Mouse (Mus musculus) liver, embryonic 11.5 days (tissue): ENCODE data around the gene Fry. TPM values are rescaled to one million over a fixed set of nuclear protein-coding genes. Genes with fewer than 3 reads are reported as not detected.

Experiments
- ATAC-seq: fragments of 200-750 bp; cut with Nextera tagmentation; replicated peaks from 2 replicates; pipeline ENCODE4 v1.8.0; 2017; ENCODE audit warnings: moderate number of reproducible peaks, mild to moderate bottlenecking, moderate TSS enrichment, moderate library complexity; ENCODE audit not compliant: low FRiP score
- DNase-seq: peaks from one replicate; pipeline ENCODE4 v3.0.0-alpha.2; 2017; ENCODE audit warnings: low spot score
- H3K27ac ChIP-seq: fragments of 300-500 bp; sonication (generic); 2 replicates; pipeline ENCODE4 v1.5.1; 2014; ENCODE audit warnings: mild to moderate bottlenecking, low read depth, low read length, control low read depth
- H3K27me3 ChIP-seq: fragments of 300-500 bp; sonication (generic); replicated peaks from 2 replicates; pipeline ENCODE4 v1.6.1; 2014; ENCODE audit warnings: low read length, mixed read lengths; ENCODE audit not compliant: control insufficient read depth, insufficient read depth
- H3K36me3 ChIP-seq: fragments of 300-500 bp; sonication (generic); 2 replicates; pipeline ENCODE4 v1.6.1; 2014; ENCODE audit warnings: mild to moderate bottlenecking, low read length, moderate library complexity, mixed read lengths; ENCODE audit not compliant: control insufficient read depth, insufficient read depth
- H3K4me1 ChIP-seq: fragments of 300-500 bp; sonication (generic); replicated peaks from 2 replicates; pipeline ENCODE4 v1.6.1; 2014; ENCODE audit warnings: low read length, mixed read lengths; ENCODE audit not compliant: control insufficient read depth, insufficient read depth
- H3K4me2 ChIP-seq: fragments of 300-500 bp; sonication (generic); 2 replicates; pipeline ENCODE4 v1.6.1; 2014; ENCODE audit warnings: mild to moderate bottlenecking, control low read depth, moderate library complexity
- H3K4me3 ChIP-seq: fragments of 300-500 bp; sonication (generic); 2 replicates; pipeline ENCODE4 v1.5.1; 2014; ENCODE audit warnings: low read depth, low read length, control low read depth
- H3K9ac ChIP-seq: fragments of 300-500 bp; sonication (generic); 2 replicates; pipeline ENCODE4 v1.6.1; 2014; ENCODE audit warnings: low read depth, low read length, control low read depth
- H3K9me3 ChIP-seq: fragments of 300-500 bp; sonication (generic); 2 replicates; pipeline ENCODE4 v1.6.1; 2016; ENCODE audit warnings: low read length, inconsistent platforms, mixed read lengths; ENCODE audit not compliant: control insufficient read depth
- WGBS: fragments of 180-500 bp; shearing (Covaris S2); extraction: QIAGEN DNeasy Blood & Tissue Kit; methylation state at CpG from one replicate; pipeline ENCODE4 v1.1.7; 2014; 5-methylcytosine and 5-hydroxymethylcytosine counted together
- polyA plus RNA-seq: library from polyadenylated mRNA; unstranded; fragments of >200 nt; fragmentation: Nextera tagmentation; extraction: Ambion mirVana; gene quantifications from 2 replicates; pipeline ENCODE4 v1.2.1, GENCODE M21; 2014

Gene Fry
- polyA plus RNA-seq, 1 experiment from 2014 or later, result 5.5 TPM

GRCm38 (mm10) chr5:150101789-150102188 lies 16.7 kb upstream of the Fry start:
- Histone ChIP-seq H3K36me3 (no peaks in the 10 kb centered on the region), H3K9me3 (no peaks in the 10 kb centered on the region), H3K4me3 (no peak overlapping the region), H3K4me2 (no peak overlapping the region), H3K4me1 (no peaks in the 10 kb centered on the region), H3K9ac (no peak overlapping the region), H3K27me3 (peaks cover 3% of the 10 kb centered on the region; the same call in 1 of the 2 replicates), H3K27ac (no peak overlapping the region)
- ATAC-seq (no peak), DNase-seq (no peak)
- WGBS, result 76% methylated on average over 11 of the region's 11 CpGs

- Histone ChIP-seq H3K9me3 (no peaks in the 10 kb centered on the region; the same call in 1 of the 2 replicates), H3K27ac (no peak overlapping the region), H3K36me3 (no peaks in the 10 kb centered on the region), H3K4me2 (no peak overlapping the region), H3K4me1 (no peaks in the 10 kb centered on the region), H3K9ac (no peak overlapping the region), H3K4me3 (no peak overlapping the region), H3K27me3 (no peaks in the 10 kb centered on the region)
- DNase-seq (no peak), ATAC-seq (no peak)
- WGBS, result 84% methylated on average over 7 of the region's 7 CpGs
Measured at GRCm38 (mm10) chr5:150106358-150106757, 12.1 kb upstream of the Fry start.

- DNase-seq (no peak), ATAC-seq (no peak)
- Histone ChIP-seq H3K4me2 (no peak overlapping the region), H3K27ac (no peak overlapping the region), H3K27me3 (no peaks in the 10 kb centered on the region), H3K9ac (no peak overlapping the region), H3K36me3 (no peaks in the 10 kb centered on the region), H3K4me1 (peaks cover 8% of the 10 kb centered on the region; the same call in 1 of the 2 replicates), H3K4me3 (no peak overlapping the region), H3K9me3 (no peaks in the 10 kb centered on the region; the same call in 1 of the 2 replicates)
- 57% methylated on average over 8 of the region's 8 CpGs for WGBS
Measured at GRCm38 (mm10) chr5:150111236-150111635, 7.2 kb upstream of the Fry start.

GRCm38 (mm10) chr5:150114007-150114406 lies 4.4 kb upstream of the Fry start:
- H3K9me3 ChIP-seq, result no peaks in the 10 kb centered on the region; the same call in 1 of the 2 replicates
- ATAC-seq (no peak), DNase-seq (no peak)
- H3K4me3 ChIP-seq, result no peak overlapping the region
- no peaks in the 10 kb centered on the region for H3K27me3 ChIP-seq
- no peaks in the 10 kb centered on the region for H3K36me3 ChIP-seq
- WGBS, result 70% methylated on average over 7 of the region's 7 CpGs
- H3K27ac ChIP-seq, result no peak overlapping the region
- H3K4me1 ChIP-seq, result peaks cover 8% of the 10 kb centered on the region; the same call in 1 of the 2 replicates
- no peak overlapping the region for H3K4me2 ChIP-seq
- no peak overlapping the region for H3K9ac ChIP-seq

- ATAC-seq (no peak), DNase-seq (no peak)
- 77% methylated on average over 4 of the region's 4 CpGs for WGBS
- Histone ChIP-seq H3K9ac (no peak overlapping the region), H3K4me2 (no peak overlapping the region), H3K4me1 (peaks cover 8% of the 10 kb centered on the region; the same call in 1 of the 2 replicates), H3K4me3 (no peak overlapping the region), H3K36me3 (no peaks in the 10 kb centered on the region), H3K27me3 (no peaks in the 10 kb centered on the region), H3K9me3 (no peaks in the 10 kb centered on the region), H3K27ac (no peak overlapping the region)
Measured at GRCm38 (mm10) chr5:150114778-150115177, 3.7 kb upstream of the Fry start.

GRCm38 (mm10) chr5:150115271-150116092 lies 3.0 kb upstream of the Fry start:
- peaks cover 8% of the 10 kb centered on the region; the same call in 1 of the 2 replicates for H3K4me1 ChIP-seq
- DNase-seq (no peak), ATAC-seq (no peak)
- H3K27ac ChIP-seq, result no peak overlapping the region
- H3K36me3 ChIP-seq, result no peaks in the 10 kb centered on the region
- H3K9me3 ChIP-seq, result no peaks in the 10 kb centered on the region
- H3K27me3 ChIP-seq, result no peaks in the 10 kb centered on the region
- no peak overlapping the region for H3K9ac ChIP-seq
- H3K4me2 ChIP-seq, result peak overlapping the region; percentile 26
- H3K4me3 ChIP-seq, result no peak overlapping the region
- WGBS, result 51% methylated on average over 16 of the region's 16 CpGs

- no peak overlapping the region for H3K27ac ChIP-seq
- no peaks in the 10 kb centered on the region for H3K27me3 ChIP-seq
- WGBS, result 78% methylated on average over 9 of the region's 9 CpGs
- H3K9ac ChIP-seq, result no peak overlapping the region
- peaks cover 8% of the 10 kb centered on the region; the same call in 1 of the 2 replicates for H3K4me1 ChIP-seq
- no peak for ATAC-seq
- H3K4me3 ChIP-seq, result no peak overlapping the region
- H3K36me3 ChIP-seq, result no peaks in the 10 kb centered on the region
- H3K9me3 ChIP-seq, result no peaks in the 10 kb centered on the region
- DNase-seq, result no peak
- H3K4me2 ChIP-seq, result no peak overlapping the region
Measured at GRCm38 (mm10) chr5:150116216-150116905, 2.1 kb upstream of the Fry start.

GRCm38 (mm10) chr5:150116906-150117216 lies 1.6 kb upstream of the Fry start:
- Histone ChIP-seq H3K36me3 (no peaks in the 10 kb centered on the region), H3K27ac (no peak overlapping the region), H3K9ac (no peak overlapping the region), H3K4me3 (no peak overlapping the region), H3K4me2 (no peak overlapping the region), H3K9me3 (no peaks in the 10 kb centered on the region), H3K27me3 (no peaks in the 10 kb centered on the region), H3K4me1 (peaks cover 8% of the 10 kb centered on the region; the same call in 1 of the 2 replicates)
- DNase-seq, result no peak
- ATAC-seq, result no peak
- WGBS, result 75% methylated on average over 6 of the region's 6 CpGs
